Mouse (Mus musculus) thymus, adult 2 months (tissue): Measurements from ENCODE around the gene Smarcd1.

ENCODE experiments used
- CTCF ChIP-seq: fragments of 200-500 bp; IDR thresholded peaks from 2 replicates; pipeline ENCODE4 v1.5.1; 2012; ENCODE audit warnings: mild to moderate bottlenecking, control low read depth, low read length, moderate library complexity, borderline replicate concordance; ENCODE audit not compliant: control insufficient read depth, poor library complexity, insufficient read depth; ENCODE audit errors: extremely low read depth
- POLR2A ChIP-seq: fragments of 200-500 bp; IDR thresholded peaks from 2 replicates; pipeline ENCODE4 v1.6.1; 2012; ENCODE audit warnings: mild to moderate bottlenecking, low read length, control low read depth, moderate library complexity; ENCODE audit not compliant: control insufficient read depth, poor library complexity, insufficient read depth; ENCODE audit errors: extremely low read depth

DNA sequence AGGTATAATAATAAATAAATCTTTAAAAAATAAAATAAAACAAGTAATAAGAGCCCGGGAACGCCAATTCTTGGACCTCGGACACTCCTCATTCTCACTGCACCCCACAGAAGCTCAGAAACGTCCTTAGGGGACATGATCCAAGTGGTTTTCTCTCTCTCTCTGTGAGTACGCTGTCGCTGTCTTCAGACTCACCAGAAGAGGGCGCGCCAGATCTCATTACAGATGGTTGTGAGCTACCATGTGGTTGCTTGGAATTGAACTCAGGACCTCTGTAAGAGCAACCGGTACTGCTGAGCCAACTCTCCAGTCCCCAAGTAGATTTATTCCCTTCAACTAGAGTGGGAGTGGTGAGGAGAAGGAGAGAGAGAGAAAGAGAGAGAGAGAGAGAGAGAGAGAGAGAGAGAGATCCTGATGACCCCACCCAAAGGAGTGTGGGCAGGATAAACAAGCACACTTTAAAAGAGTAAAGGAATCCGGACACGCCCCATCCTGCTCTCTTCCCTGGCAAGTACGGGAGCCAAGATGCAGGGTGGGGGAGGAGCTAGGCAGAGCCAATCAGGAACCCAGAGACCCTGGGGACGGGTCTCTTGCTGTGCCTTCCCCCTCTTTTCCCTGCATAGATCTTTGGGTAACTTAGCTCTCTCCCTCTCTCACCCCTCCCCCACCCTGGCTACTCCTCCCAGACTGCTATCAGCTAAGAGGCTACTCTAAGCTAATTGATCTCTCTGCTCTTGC is 23.7 kb upstream of the Smarcd1 start:
- TF ChIP-seq CTCF = no peak
- TF ChIP-seq POLR2A = no peak
